Mouse (Mus musculus): ENCODE results near the gene Fermt2. TPM values are rescaled to one million over a fixed set of nuclear protein-coding genes. Genes with fewer than 3 reads are reported as not detected.
A peak's percentile ranks its signal among the peaks of the same experiment; 100 is the strongest.

Fermt2 gene
- total RNA-seq, 2 experiments from 2014 or later, result not detected

DNA sequence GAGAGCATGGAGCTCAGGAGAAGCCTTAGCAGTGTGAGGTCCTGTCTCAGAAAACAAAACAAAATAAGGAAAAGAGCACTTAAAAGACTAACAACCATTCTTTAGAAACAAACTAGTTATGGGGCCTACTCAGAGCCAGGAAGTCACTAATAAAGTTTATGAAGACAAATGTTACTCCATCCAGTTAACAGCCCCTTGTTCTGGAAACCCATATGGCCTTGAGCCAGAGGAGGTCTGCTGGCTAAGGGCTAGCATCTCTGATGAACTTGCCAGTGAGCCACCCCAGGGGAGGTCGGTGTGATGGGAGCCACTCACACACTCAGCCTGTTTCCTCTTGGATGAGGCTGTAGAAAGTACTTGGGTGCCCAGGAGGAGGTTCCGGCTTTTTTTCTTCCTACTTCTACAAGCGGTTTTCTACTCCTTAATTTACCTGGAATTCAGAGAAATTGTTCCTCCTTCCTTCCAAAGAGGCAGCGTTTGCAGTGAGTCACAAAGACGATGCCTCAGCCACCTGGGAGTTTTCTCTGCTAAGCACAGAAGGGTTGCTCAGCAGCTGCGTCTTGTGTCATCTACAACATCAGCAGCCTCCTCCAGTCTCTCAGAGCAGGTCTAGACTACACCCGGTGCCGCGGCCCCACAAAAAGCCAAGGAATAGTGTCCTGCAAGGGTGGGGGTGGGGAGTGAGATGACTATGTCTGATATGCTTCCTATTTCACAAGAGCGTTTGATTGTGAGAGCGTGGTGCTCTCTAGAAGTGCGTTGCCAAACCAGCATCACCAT, 86.9 kb downstream of the Fermt2 start:
- ATAC-seq (replicated peaks; ENCODE audit: low FRiP score, low TSS enrichment, poor library complexity, severe bottlenecking), result no peak

DNA sequence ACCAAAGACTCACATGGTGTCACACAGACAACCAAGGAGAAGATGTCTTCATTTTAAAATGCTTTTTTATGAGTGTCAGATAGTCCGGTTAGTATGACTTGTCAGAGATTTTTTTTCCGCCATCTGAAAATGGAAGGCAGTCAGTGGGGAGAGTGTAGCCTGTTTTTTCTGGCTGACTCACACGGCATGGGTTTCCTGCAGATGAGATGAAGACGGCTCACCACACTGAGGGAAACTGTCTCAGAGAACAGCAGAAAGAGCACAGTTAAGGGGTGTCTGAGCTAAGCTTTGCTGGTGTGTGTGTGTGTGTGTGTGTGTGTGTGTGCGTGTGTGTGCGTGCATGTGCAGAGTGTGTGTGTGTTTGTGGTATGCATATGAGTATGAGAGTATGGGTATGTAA, 88.6 kb downstream of the Fermt2 start:
- no peak for ATAC-seq (replicated peaks; ENCODE audit: low FRiP score, low TSS enrichment, poor library complexity, severe bottlenecking)

DNA sequence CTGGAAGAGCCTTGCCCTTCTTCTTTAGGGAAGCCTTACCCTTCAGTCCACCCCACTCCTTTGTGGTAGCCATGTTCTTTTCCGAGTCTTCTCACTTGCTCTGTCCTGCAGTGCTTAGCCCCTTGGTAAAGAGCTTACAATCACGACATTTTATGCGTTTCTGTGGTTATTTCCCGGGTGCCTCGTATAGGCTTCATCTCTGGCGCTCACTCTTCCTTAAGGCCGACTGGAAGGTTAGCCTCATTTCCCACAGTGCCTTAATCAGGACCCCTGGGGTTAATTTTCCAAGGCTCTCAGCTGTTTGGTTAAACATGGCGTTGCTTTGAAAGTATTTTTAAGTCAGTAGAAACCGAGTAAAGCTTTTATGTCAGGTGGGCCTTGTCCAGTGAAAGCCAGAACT, 90.5 kb downstream of the Fermt2 start:
- ATAC-seq (replicated peaks; ENCODE audit: low FRiP score, low TSS enrichment, poor library complexity, severe bottlenecking), result no peak

DNA sequence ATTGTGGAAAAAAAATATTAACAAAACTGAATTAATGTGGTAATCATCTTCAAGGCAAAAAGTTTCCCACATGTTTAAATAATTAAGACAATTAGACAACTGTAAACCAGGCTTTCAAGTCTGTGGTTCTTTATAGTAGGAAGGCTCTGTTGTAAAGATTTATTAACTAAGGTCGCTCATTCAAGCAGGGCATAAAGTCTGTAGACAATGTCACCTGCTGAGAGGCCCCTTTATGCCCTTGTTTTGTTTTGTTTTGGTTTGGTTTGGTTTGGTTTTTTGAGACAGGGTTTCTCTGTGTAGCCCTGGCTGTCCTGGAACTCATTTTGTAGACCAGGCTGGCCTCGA, 91.0 kb downstream of the Fermt2 start:
- no peak for ATAC-seq (replicated peaks; ENCODE audit: low FRiP score, low TSS enrichment, poor library complexity, severe bottlenecking)

DNA sequence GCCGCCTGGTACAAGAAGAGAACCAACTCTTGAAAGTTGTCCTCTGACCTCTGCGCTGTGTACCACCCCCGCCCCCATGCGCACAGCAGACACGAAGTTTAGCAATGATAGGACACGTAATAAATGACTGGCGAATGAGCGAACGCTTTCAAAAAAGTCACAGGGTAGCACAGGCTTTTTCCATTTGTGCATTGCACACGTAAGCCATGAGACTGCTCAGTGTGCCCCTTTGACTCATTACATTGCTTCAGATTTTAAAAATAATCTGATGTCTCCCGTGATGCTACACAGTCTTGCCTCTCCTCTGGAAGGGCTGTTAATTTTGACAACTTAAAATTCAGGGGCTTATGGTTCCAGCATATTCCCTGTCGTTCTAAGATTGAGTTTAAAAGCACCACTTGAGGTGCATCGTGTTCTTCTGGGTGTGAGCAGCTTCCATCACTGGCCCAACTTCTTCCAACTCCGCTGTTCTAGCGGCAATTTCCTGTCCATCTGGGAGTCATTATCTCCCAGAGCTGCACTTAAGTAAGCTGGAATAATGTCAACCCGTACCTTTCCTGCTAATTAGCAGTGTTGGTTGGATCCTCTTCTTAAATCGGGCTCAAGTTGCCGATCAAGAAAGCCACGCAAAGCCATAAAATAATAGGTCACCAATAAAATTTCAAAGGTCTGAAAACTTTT, 91.5 kb downstream of the Fermt2 start:
- ATAC-seq (replicated peaks; ENCODE audit: low FRiP score, low TSS enrichment, poor library complexity, severe bottlenecking), result no peak

DNA sequence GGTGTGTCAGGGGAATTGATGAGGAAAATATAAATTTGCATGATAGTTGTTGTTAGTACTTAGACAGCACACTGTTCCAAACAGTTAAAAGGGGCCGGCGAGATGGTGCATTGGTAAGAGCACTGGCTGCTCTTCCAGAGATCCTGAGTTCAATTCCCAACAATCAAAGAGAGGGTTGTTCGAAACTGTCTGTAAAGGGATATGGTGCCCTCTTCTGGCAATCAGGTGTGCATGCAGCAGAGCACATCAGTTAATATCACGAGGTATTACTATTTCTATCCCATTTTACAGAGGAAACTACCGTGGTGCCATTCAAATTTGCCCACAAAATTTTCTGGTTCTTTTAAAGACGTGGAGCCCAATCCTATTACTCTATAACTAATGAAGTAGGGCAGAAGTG, 95.7 kb downstream of the Fermt2 start:
- no peak for ATAC-seq (replicated peaks; ENCODE audit: low FRiP score, low TSS enrichment, poor library complexity, severe bottlenecking)

DNA sequence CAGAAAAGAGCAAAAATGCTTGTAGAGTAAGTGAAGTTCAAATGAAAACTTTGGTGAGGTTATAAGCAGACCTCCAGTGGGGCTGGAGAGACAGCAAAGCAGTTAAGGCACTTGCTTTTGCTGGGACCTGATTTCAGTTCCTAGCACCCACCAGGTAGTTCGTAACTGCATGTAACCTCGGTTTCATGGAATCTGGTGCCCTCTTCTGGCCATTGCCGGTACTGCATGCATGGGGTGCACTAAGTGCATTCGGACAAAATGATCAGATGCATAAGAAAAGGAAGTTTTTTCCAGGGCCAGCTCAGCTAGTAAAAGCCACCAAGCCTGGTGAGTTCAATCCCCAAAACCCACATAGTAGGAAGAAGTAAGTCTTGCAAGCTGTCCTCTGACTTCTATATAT, 97.9 kb downstream of the Fermt2 start:
- ATAC-seq (replicated peaks; ENCODE audit: low FRiP score, low TSS enrichment, poor library complexity, severe bottlenecking), result no peak

DNA sequence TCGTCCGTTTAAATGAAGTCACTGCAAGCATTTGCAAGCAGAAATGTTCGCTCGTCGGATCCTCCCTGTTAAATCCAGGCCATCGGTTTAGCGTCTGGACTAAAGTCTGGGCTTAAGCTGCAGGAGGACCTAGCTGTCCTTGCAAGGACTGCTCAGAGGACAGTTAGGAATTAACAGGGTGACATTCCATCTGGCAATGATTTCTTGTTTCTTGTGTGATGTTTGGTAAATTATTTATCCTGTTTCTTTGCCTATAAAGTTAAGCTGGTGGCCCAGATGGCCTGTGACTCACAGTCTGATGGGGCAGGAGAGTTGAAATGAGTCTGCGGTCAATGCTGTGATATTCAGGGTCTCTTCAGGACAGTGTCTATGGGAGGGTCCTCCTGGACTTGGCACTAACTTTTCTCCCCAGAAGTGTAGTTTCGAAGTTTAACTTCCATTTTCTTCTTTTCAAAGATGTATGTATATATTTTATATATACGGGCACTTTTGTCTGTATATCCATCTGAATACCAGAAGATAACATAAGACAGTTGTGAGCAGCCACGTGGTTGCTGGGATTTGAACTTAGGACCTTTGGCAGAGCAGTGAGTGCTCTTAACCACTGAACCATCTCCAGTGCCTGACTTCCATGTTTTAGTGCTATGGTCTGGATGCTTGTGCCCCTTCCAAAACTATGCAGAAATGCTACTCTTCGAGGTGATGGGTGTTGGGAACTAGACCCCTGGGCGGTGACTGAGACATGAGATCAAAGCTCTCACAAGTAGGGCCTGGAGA, 99.7 kb downstream of the Fermt2 start:
- ATAC-seq (replicated peaks; ENCODE audit: low FRiP score, low TSS enrichment, poor library complexity, severe bottlenecking), result no peak

DNA sequence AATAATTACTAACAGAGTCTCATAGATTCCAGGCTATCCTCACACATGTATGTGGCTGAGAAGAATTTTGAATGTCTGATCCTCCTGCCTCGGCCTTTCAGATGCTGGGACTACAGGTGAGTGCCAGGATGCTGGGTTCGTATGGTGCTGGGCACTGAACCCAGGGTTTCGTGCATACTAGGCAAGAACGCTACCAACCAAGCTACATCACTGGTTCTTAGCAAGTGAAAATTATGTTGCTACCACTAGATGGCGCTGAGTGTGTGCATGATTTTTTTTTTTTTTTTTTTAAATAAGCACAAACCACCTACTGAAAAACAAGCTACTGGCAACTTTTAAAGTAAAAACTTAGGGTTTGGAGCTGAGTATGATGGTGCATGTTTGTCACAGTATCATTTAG, 106.7 kb downstream of the Fermt2 start:
- peak; percentile 63; the same call in 1 of the 2 replicates for ATAC-seq (replicated peaks; ENCODE audit: low FRiP score, low TSS enrichment, poor library complexity, severe bottlenecking)

DNA sequence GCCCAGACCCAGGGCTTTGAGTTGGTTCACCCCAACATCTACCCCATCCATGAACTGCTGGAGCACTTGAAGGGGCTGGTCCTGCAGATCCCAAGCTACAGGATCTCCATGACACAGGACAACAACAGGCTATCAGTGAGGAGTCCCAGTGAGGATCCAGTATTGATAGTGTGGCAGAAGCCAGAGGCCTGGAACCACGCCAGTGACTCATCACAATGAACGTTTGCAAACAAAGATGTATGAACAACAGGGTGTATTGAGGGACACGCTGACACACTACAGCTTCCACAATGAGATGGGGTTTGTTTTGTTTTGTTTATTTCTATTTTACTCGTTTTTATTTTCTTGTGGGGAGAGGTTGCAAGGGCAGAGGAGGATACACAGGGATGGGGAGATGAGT, 107.5 kb downstream of the Fermt2 start:
- ATAC-seq (replicated peaks; ENCODE audit: low FRiP score, low TSS enrichment, poor library complexity, severe bottlenecking), result no peak

DNA sequence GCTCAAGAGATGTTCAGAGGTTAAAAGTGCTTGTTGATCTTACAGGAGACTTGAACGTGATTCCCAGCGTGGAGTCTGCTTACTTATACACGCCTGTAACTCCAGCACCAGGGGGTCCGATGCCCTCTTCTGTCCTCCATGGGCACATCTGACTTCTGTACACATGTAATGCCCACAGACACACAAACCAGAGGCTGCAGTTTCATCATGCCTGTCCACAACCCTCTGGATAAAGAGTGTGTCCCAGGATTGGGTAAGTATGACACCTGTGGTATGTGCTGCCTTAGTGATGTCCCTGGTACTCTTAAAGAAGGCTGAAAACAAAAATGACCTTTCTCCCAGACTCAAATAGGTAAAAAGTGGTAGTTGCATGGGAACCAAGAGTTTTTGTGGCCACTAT, 110.6 kb downstream of the Fermt2 start:
- no peak for ATAC-seq (replicated peaks; ENCODE audit: low FRiP score, low TSS enrichment, poor library complexity, severe bottlenecking)

DNA sequence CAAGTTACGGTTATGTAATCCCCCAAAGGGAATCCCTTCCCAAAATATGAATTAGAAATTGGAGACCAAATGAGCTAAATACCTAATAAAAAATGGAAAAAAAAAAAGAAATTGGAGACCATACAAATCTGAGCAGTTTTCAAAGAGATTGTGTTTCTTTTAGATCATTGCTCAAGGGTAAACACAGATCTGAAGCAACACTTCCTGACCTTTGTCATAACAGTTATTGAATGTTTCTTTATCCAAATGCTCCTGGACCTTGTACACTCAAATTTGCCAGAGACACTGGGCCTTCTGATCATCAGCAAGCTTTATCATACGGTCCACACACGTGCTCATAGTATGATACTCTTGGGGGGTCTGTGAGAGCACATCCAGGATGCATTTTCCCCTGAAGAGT, 111.4 kb downstream of the Fermt2 start:
- ATAC-seq (replicated peaks; ENCODE audit: low FRiP score, low TSS enrichment, poor library complexity, severe bottlenecking), result no peak

DNA sequence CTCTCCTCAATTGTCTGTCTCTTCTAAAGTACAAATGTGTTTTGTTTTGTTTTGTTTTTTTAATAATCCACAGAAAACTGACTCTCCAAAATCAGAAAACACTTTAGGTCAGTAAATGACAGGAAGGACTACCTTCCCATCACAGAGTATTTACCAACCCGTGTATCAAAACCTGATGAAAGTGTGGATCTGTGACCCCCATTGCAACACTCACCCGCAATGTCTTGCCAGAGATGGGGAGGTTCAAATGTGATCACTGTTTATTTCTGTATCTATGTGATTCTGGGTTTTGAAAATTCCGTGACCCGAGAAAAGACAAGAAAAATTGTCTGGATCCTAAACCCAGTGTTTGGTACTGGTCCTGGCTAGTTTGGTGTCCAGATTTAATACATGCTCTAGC, 113.7 kb downstream of the Fermt2 start:
- no peak for ATAC-seq (replicated peaks; ENCODE audit: low FRiP score, low TSS enrichment, poor library complexity, severe bottlenecking)

Other genes with a start within 250 kb of the Fermt2 start
- gene Ero1l, start 211.3 kb downstream of the Fermt2 start, total RNA-seq (2014; fragmentation: Nextera tagmentation), result 30.3 and 31.8 TPM in 2 replicates
- gene Ero1l, start 211.3 kb downstream of the Fermt2 start, total RNA-seq (2017), result 29.7 and 32.3 TPM in 2 replicates
- gene Psmc6, start 200.3 kb downstream of the Fermt2 start, total RNA-seq (2014; fragmentation: Nextera tagmentation), result 152 and 178 TPM in 2 replicates
- gene Psmc6, start 200.3 kb downstream of the Fermt2 start, total RNA-seq (2017), result 234 and 305 TPM in 2 replicates
- gene Styx, start 179.0 kb downstream of the Fermt2 start, total RNA-seq (2014; fragmentation: Nextera tagmentation), result 29.3 and 34.1 TPM in 2 replicates
- gene Styx, start 179.0 kb downstream of the Fermt2 start, total RNA-seq (2017), result 24.5 and 48.4 TPM in 2 replicates
- 11.8 and 21.3 TPM in 2 replicates for gene Gnpnat1, start 125.2 kb downstream of the Fermt2 start, total RNA-seq (2014; fragmentation: Nextera tagmentation)
- gene Gnpnat1, start 125.2 kb downstream of the Fermt2 start, total RNA-seq (2017), result 14.5 and 23.6 TPM in 2 replicates
- gene Ddhd1, start 128.0 kb upstream of the Fermt2 start, total RNA-seq (2014; fragmentation: Nextera tagmentation), result 25.5 and 26.4 TPM in 2 replicates
- gene Ddhd1, start 128.0 kb upstream of the Fermt2 start, total RNA-seq (2017), result 18.2 and 42.8 TPM in 2 replicates

Data from megakaryocyte-erythroid progenitor cell, adult 5-6 weeks (primary cell).